Comparison of ENCODE assay signal across 13 mouse cellular contexts in genomic region chr5:36729086-36729473, GRCm38 (mm10). TPM values are rescaled to one million over a fixed set of nuclear protein-coding genes. Genes with fewer than 3 reads are reported as not detected.
DNase-seq lines count a peak whose midpoint lies in the region; ATAC-seq lines count a peak whose summit lies in the region.
"Had no signal": no experiment of that assay in that cellular context is flagged by ENCODE, and none has a peak within 500 bp of the region (broad histone marks: within the 10 kb centered on the region; RNA-seq: fewer than 3 reads in every experiment).

No protein-coding gene starts in this region.

- ATAC-seq in kidney, embryonic 14.5 days (ENCODE audit: low FRiP score, low TSS enrichment) = no peak
- ATAC-seq in liver, embryonic 13.5 days (ENCODE audit: low read depth) = no peak
- ATAC-seq in liver, embryonic 11.5 days (replicated peaks; ENCODE audit: low FRiP score) = no peak
- ATAC-seq: hindbrain, postnatal 0 days; lung, postnatal 0 days; midbrain, embryonic 15.5 days had no signal

- no peak overlapping the region for H3K4me3 ChIP-seq in kidney, embryonic 14.5 days (ENCODE audit: low read length)
- H3K4me3 ChIP-seq in liver, embryonic 13.5 days (replicated peaks) = no peak overlapping the region
- no peak overlapping the region for H3K4me3 ChIP-seq in liver, embryonic 11.5 days (ENCODE audit: low read depth, low read length)
- H3K4me3 ChIP-seq: limb, embryonic 15.5 days; midbrain, embryonic 15.5 days had no signal

- no peaks in the 10 kb centered on the region for H3K27me3 ChIP-seq in kidney, embryonic 14.5 days (ENCODE audit: control insufficient read depth, insufficient read depth, low read length)
- peaks cover 3% of the 10 kb centered on the region; the same call in 1 of the 2 replicates for H3K27me3 ChIP-seq in liver, embryonic 13.5 days
- H3K27me3 ChIP-seq in liver, embryonic 11.5 days (replicated peaks; ENCODE audit: control insufficient read depth, insufficient read depth, low read length) = no peaks in the 10 kb centered on the region; the same call in 1 of the 2 replicates
- H3K27me3 ChIP-seq: limb, embryonic 15.5 days; midbrain, embryonic 15.5 days had no signal

- no peaks in the 10 kb centered on the region for H3K36me3 ChIP-seq in kidney, embryonic 14.5 days (ENCODE audit: control insufficient read depth, insufficient read depth, low read length)
- no peaks in the 10 kb centered on the region for H3K36me3 ChIP-seq in liver, embryonic 13.5 days
- H3K36me3 ChIP-seq in liver, embryonic 11.5 days (ENCODE audit: control insufficient read depth, insufficient read depth, low read length) = no peaks in the 10 kb centered on the region
- H3K36me3 ChIP-seq: limb, embryonic 15.5 days; midbrain, embryonic 15.5 days had no signal

- DNase-seq in cerebellum, adult 11-12 months = peak; percentile 63
- DNase-seq in cerebellum, postnatal 36 days = no peak
- peak; percentile 49 for DNase-seq in kidney, adult 11 months
- no peak for DNase-seq in liver, embryonic 13.5 days
- DNase-seq in liver, embryonic 11.5 days (ENCODE audit: low spot score) = no peak
- no peak for DNase-seq in retina, postnatal 1 day
- DNase-seq in right cerebral cortex, postnatal 36 days (ENCODE audit: low spot score in 2 of 2) = no peak
- DNase-seq: layer of hippocampus, postnatal 36 days had no signal

- no peak overlapping the region for H3K27ac ChIP-seq in kidney, embryonic 14.5 days (ENCODE audit: low read depth, low read length)
- H3K27ac ChIP-seq in liver, embryonic 13.5 days = 0 out of 2 replicates have a peak overlapping the region, but pooled peaks have one; percentile 42
- H3K27ac ChIP-seq in liver, embryonic 11.5 days (ENCODE audit: low read depth, low read length) = no peak overlapping the region
- H3K27ac ChIP-seq: hindbrain, postnatal 0 days; limb, embryonic 15.5 days; midbrain, embryonic 15.5 days had no signal

- H3K9ac ChIP-seq in kidney, embryonic 14.5 days (ENCODE audit: low read depth, low read length) = no peak overlapping the region
- H3K9ac ChIP-seq in liver, embryonic 13.5 days = peak overlapping the region; percentile 1; the same call in 1 of the 2 replicates
- no peak overlapping the region for H3K9ac ChIP-seq in liver, embryonic 11.5 days (ENCODE audit: low read depth, low read length)
- H3K9ac ChIP-seq: limb, embryonic 15.5 days; midbrain, embryonic 15.5 days had no signal

- H3K4me1 ChIP-seq in kidney, embryonic 14.5 days (ENCODE audit: control insufficient read depth, insufficient read depth, low read length) = no peaks in the 10 kb centered on the region
- peaks cover 78% of the 10 kb centered on the region for H3K4me1 ChIP-seq in liver, embryonic 13.5 days (replicated peaks)
- peaks cover 20% of the 10 kb centered on the region for H3K4me1 ChIP-seq in liver, embryonic 11.5 days (replicated peaks; ENCODE audit: control insufficient read depth, insufficient read depth, low read length)
- H3K4me1 ChIP-seq: limb, embryonic 15.5 days; midbrain, embryonic 15.5 days had no signal

- H3K9me3 ChIP-seq in kidney, embryonic 14.5 days (ENCODE audit: control insufficient read depth, low read length) = no peaks in the 10 kb centered on the region
- H3K9me3 ChIP-seq in liver, embryonic 13.5 days (replicated peaks) = no peaks in the 10 kb centered on the region
- no peaks in the 10 kb centered on the region for H3K9me3 ChIP-seq in liver, embryonic 11.5 days (ENCODE audit: control insufficient read depth, low read length)
- H3K9me3 ChIP-seq: limb, embryonic 15.5 days; midbrain, embryonic 15.5 days had no signal

- WGBS in kidney, embryonic 14.5 days = 81% methylated on average over 4 of the region's 4 CpGs
- WGBS in liver, embryonic 13.5 days (ENCODE audit: insufficient replicate concordance) = 81% methylated on average over 4 of the region's 4 CpGs
- WGBS in liver, embryonic 11.5 days = 79% methylated on average over 4 of the region's 4 CpGs

- no peak overlapping the region for H3K4me2 ChIP-seq in kidney, embryonic 14.5 days (replicated peaks; ENCODE audit: low read depth, low read length)
- no peak overlapping the region for H3K4me2 ChIP-seq in liver, embryonic 13.5 days
- H3K4me2 ChIP-seq in liver, embryonic 11.5 days = no peak overlapping the region
- H3K4me2 ChIP-seq: limb, embryonic 15.5 days; midbrain, embryonic 15.5 days had no signal

RNA-seq across cellular contexts. Expression of gene Bloc1s4, which starts 19.4 kb away (rescaled TPM):
- polyA plus RNA-seq in kidney, embryonic 14.5 days (2014; fragmentation: Nextera tagmentation; extraction: Ambion mirVana) = 26.1 and 26.7 TPM in 2 replicates
- polyA plus RNA-seq in liver, embryonic 13.5 days (2015; fragmentation: Nextera tagmentation; extraction: Ambion mirVana) = 15.5 and 16.7 TPM in 2 replicates
- polyA plus RNA-seq in liver, embryonic 11.5 days (2014; fragmentation: Nextera tagmentation; extraction: Ambion mirVana) = 29.1 and 30.0 TPM in 2 replicates

RNA-seq across cellular contexts. Expression of gene D5Ertd579e, which starts 33.3 kb away (rescaled TPM):
- polyA plus RNA-seq in kidney, embryonic 14.5 days (2014; fragmentation: Nextera tagmentation; extraction: Ambion mirVana) = 17.7 and 30.7 TPM in 2 replicates
- polyA plus RNA-seq in liver, embryonic 13.5 days (2015; fragmentation: Nextera tagmentation; extraction: Ambion mirVana) = 21.9 and 25.3 TPM in 2 replicates
- 19.3 TPM in 2 replicates for polyA plus RNA-seq in liver, embryonic 11.5 days (2014; fragmentation: Nextera tagmentation; extraction: Ambion mirVana)

Comparison
In these comparisons a context has a peak if more than half of its experiments do, and no peak if none do; other contexts are left out.
1. DNase-seq: peak in cerebellum, adult 11-12 months (single experiment) and kidney, adult 11 months (single experiment); none in cerebellum, postnatal 36 days (0 of 2), liver, embryonic 13.5 days (single experiment), liver, embryonic 11.5 days (single experiment), retina, postnatal 1 day (single experiment) and right cerebral cortex, postnatal 36 days (0 of 2).